Mouse (Mus musculus): ENCODE results near the gene Atp1a2.

DNA sequence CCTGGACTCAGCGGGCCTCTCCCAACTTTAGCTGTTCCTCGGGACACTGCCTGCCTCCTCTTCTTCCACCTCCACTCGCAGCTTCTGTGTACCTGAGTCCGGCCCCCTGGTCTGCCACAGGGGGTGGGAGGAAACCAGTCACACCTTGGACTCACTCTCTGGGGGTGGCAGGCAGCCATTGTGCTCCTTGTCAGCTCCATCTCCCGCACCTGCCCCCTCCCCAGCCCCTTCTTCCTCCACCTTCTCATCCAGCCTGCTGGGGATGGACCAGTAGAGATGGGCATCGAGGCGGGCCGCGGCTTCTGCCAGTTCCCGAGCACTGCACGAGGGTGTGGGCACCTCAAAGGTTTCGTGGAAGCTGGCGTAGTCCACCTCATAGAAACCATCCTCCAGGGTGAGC is 24.9 kb upstream of the Atp1a2 start:
- TF ChIP-seq MAFK (IDR thresholded peaks at IDR 0.05; ENCODE audit: insufficient read depth, low read depth, low read length) (no peak), ZC3H11A (IDR thresholded peaks at IDR 0.05; ENCODE audit: borderline replicate concordance, low read depth, low read length) (no peak), CHD2 (IDR thresholded peaks at IDR 0.05; ENCODE audit: low read depth, low read length) (no peak)

All from ES-E14 (cell line).